In the genomic region with DNA sequence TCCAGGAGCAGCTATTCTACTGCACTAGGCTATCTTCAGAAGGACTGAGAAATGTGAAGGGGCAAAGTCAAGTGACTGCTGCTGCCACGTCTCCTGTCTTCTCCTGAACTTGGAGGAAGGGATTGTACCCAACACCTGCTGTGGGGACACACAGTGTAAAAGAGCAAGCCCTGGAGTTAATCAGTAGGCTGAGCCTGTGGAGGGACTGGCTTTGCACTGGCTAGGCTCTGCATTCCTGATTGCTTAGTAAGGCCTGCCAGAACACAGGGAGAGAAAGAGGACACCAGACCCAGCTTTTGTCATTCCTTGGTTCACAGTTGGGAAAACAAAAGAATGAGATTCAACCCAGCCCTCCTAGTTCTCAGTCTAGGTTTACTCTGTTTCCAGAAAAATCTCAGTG, we compare ENCODE assay signal across 18 mouse cellular contexts.
DNase-seq lines count a peak whose midpoint lies in the region; ATAC-seq and TF ChIP-seq lines count a peak whose summit lies in the region.
"Had no signal": no experiment of that assay in that cellular context is flagged by ENCODE, and none has a peak within 500 bp of the region (broad histone marks: within the 10 kb centered on the region; RNA-seq: fewer than 3 reads in every experiment).

No protein-coding gene starts in this region.

- TF ChIP-seq CTCF in lung, adult 2 months (IDR thresholded peaks at IDR 0.05; ENCODE audit: insufficient read depth, low read length) = no peak

- H3K4me2 ChIP-seq in kidney, embryonic 15.5 days = no peak overlapping the region
- no peak overlapping the region for H3K4me2 ChIP-seq in limb, embryonic 15.5 days
- H3K4me2 ChIP-seq: forebrain, embryonic 15.5 days; hindbrain, embryonic 15.5 days; limb, embryonic 12.5 days; midbrain, embryonic 13.5 days had no signal

- H3K9ac ChIP-seq in kidney, embryonic 15.5 days = no peak overlapping the region
- H3K9ac ChIP-seq in limb, embryonic 15.5 days = no peak overlapping the region
- H3K9ac ChIP-seq: forebrain, embryonic 15.5 days; hindbrain, embryonic 15.5 days; limb, embryonic 12.5 days; midbrain, embryonic 13.5 days had no signal

- peaks cover 4% of the 10 kb centered on the region for H3K4me1 ChIP-seq in kidney, embryonic 15.5 days
- 0 out of 2 replicates have a peak, but pooled peaks cover 9% of the 10 kb centered on the region for H3K4me1 ChIP-seq in limb, embryonic 15.5 days
- H3K4me1 ChIP-seq in lung, adult 2 months (ENCODE audit: control insufficient read depth, insufficient read depth, low read length) = no peaks in the 10 kb centered on the region
- H3K4me1 ChIP-seq: forebrain, embryonic 15.5 days; hindbrain, embryonic 15.5 days; midbrain, embryonic 13.5 days had no signal

- 0 out of 2 replicates have a peak, but pooled peaks have one; percentile 58 for ATAC-seq in kidney, embryonic 15.5 days (replicated peaks; ENCODE audit: low FRiP score)
- 0 out of 2 replicates have a peak, but pooled peaks have one; percentile 40 for ATAC-seq in limb, embryonic 15.5 days (ENCODE audit: insufficient number of reproducible peaks, low FRiP score, low TSS enrichment, low read depth)
- ATAC-seq: CD4-positive, CD25-positive, alpha-beta regulatory T cell, adult 4 months; forebrain, embryonic 15.5 days; midbrain, embryonic 13.5 days had no signal

- peak; percentile 37 for DNase-seq in gastrocnemius, postnatal 25 days
- DNase-seq in gastrocnemius, adult 8-10 months (ENCODE audit: low spot score in 2 of 2) = no peak
- no peak for DNase-seq in kidney, postnatal 10 days
- DNase-seq in NIH3T3 (ENCODE audit: low read depth) = peak; percentile 8
- no peak for DNase-seq in cerebellum, adult 11 months
- no peak for DNase-seq in lung, adult 2 months
- DNase-seq: adrenal gland, postnatal 14 days; cerebellum, postnatal 14 days; lung, adult 18-20 months; thymus, adult 2 months had no signal

- H3K4me3 ChIP-seq in kidney, embryonic 15.5 days (replicated peaks) = no peak overlapping the region
- H3K4me3 ChIP-seq in limb, embryonic 15.5 days = no peak overlapping the region
- no peak overlapping the region for H3K4me3 ChIP-seq in lung, adult 2 months (replicated peaks; ENCODE audit: extremely low read depth, low read depth, low read length)
- H3K4me3 ChIP-seq: forebrain, embryonic 15.5 days; hindbrain, embryonic 15.5 days; limb, embryonic 12.5 days; midbrain, embryonic 13.5 days had no signal

- no peak for TF ChIP-seq POLR2A in lung, adult 2 months (IDR thresholded peaks at IDR 0.05; ENCODE audit: borderline replicate concordance, extremely low read depth, low read depth, low read length)

- no peaks in the 10 kb centered on the region for H3K27me3 ChIP-seq in kidney, embryonic 15.5 days
- no peaks in the 10 kb centered on the region; the same call in 1 of the 2 replicates for H3K27me3 ChIP-seq in limb, embryonic 15.5 days
- H3K27me3 ChIP-seq: forebrain, embryonic 15.5 days; hindbrain, embryonic 15.5 days; limb, embryonic 12.5 days; midbrain, embryonic 13.5 days had no signal

- no peaks in the 10 kb centered on the region for H3K36me3 ChIP-seq in kidney, embryonic 15.5 days
- no peaks in the 10 kb centered on the region for H3K36me3 ChIP-seq in limb, embryonic 15.5 days
- H3K36me3 ChIP-seq: forebrain, embryonic 15.5 days; hindbrain, embryonic 15.5 days; limb, embryonic 12.5 days; midbrain, embryonic 13.5 days had no signal

- WGBS in kidney, embryonic 15.5 days = 53% methylated on average over 1 of the region's 1 CpGs
- whole genome bisulfite sequencing in limb, embryonic 15.5 days = 21% methylated on average over 1 of the region's 1 CpGs
- WGBS in lung, adult 2 months = 76% methylated on average over 1 of the region's 1 CpGs

- no peaks in the 10 kb centered on the region for H3K9me3 ChIP-seq in kidney, embryonic 15.5 days (replicated peaks)
- no peaks in the 10 kb centered on the region for H3K9me3 ChIP-seq in limb, embryonic 15.5 days
- H3K9me3 ChIP-seq: forebrain, embryonic 15.5 days; hindbrain, embryonic 15.5 days; limb, embryonic 12.5 days; midbrain, embryonic 13.5 days had no signal

- no peak overlapping the region for H3K27ac ChIP-seq in kidney, embryonic 15.5 days
- no peak overlapping the region for H3K27ac ChIP-seq in limb, embryonic 15.5 days
- H3K27ac ChIP-seq: forebrain, embryonic 15.5 days; hindbrain, embryonic 15.5 days; limb, embryonic 12.5 days; macrophage; midbrain, embryonic 13.5 days had no signal

Comparison
In these comparisons a context has a peak if more than half of its experiments do, and no peak if none do; other contexts are left out.
1. DNase-seq: peak in gastrocnemius, postnatal 25 days (single experiment) and NIH3T3 (single experiment); none in gastrocnemius, adult 8-10 months (0 of 2), kidney, postnatal 10 days (single experiment), cerebellum, adult 11 months (single experiment) and lung, adult 2 months (single experiment).